Mouse (Mus musculus): ENCODE measurements around the gene Nwd1.

Nwd1 gene

DNA sequence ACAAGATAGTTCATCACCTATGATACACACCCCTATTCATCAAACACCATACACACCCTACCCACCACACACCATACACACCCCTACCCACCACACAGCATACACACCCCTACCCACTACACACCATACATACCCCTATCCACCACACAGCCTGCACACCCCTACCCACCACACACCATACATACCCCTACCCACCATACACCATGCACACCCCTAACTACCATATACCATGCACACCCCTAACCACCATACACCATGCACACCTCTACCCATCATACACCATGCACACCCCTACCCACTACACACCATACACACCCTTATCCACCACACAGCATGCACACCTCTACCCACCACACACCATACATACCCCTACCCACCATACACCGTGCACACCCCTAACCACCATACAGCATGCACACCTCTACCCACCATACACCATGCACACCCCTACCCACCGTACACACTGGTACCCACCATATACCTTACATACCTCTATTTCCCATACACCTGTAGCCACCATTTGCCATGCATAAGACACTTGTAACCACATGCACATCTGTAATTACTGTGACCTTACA, 51.9 kb downstream of the Nwd1 start:
- DNase-seq (ENCODE audit: low read depth): no peak

DNA sequence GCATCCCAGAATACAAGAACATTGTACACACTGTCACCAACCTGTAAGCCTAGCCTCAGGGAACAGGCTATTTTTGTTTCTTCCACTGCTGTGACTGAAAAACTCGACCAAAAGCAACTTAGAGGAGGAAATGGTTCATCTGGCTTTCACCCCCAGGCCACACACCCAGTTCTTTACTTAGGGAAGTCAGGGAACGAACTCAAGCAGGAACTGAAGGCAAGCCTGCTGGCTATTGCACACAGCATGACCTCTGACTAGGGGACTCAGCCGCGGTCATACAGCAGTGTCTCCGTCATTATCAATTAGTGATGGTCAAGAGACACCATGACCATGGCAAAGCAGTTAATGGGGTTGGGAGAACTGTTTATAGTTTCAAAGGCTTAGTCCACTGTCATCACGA, 66.1 kb downstream of the Nwd1 start:
- no peak for DNase-seq (ENCODE audit: low read depth)

DNA sequence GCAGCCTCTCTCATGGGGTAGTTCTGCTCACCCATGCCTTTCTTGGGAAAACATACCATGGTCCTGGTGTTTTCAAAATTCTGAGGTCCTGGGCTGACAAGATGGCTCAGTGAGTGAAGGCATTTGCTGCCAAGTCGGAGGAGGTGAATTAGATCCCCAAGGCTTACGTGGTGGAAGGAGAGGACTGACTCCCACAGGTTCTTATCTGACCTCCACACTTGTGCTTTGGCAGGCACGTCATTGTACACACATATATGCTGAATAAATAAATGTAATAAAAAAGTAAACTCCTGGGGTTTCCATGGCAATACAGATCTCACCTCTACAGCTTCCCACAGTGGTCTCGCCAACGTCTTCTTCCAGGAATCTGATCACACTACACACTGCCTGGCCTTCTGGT, 70.1 kb downstream of the Nwd1 start:
- no peak for DNase-seq (ENCODE audit: low read depth)

DNA sequence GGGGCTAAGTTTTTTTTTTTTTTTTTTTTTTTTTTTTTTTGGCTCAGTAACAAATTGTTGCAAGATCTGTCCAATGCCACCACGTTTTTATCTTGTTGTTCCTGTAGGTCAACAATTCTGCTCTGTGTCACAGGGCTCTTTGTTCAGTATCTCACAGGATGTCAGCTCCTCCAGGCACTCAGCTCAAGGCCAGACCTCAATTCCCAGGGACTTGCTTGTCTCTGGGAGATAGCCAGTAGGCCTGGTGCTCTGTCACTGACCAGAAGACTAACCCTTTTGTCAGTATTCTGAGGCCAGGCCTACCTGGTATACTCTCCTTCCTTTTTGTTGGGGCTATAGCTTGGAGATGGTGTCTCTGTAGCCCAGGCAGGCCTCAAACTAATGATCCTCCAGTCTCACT, 74.0 kb downstream of the Nwd1 start:
- DNase-seq (ENCODE audit: low read depth): no peak

DNA sequence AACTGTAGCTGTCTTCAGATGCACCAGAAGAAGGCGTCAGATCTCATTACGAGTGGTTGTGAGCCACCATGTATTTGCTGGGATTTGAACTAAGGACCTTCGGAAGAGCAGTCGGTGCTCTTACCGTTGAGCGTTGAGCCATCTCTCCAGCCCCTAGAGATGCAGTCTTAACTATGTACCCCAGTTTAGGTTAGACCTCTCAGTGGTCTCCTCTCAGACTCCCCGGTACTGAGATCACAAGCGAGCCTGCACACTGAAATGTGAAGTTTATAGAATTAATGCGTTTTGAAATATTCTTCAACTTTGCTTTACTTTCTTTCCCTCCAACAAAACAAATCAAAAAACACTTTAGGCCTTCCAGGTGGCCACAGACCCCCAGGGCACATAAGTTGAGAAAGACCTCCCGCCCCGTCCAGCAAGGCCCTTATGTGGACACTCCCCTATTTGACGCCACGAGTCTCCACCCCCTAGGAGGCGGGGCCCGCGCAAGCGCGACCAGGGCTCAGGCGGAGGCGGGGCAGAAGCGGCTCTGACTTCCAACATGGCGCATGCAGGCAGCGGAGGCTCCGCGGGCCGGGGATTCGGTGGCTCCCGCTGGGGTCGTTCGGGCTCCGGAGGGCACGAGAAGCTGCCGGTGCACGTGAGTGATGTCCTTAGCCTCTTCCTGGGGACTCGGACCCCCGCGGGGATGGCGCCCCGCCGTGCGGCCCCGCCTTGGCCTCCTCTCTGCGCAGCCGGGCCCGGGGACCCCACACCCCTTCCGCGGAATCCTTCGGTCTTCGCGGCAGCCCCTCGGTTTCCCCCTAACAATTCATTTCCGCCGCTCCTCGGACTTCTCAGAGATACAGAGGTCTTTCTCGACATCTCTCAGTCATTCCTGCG, 76.5 kb downstream of the Nwd1 start, which contains the start of gene Sin3b:
Sin3b (plus strand) TSS at position 517 of the 882 bp plus-strand sequence.
- DNase-seq (ENCODE audit: low read depth): peak; percentile 83

DNA sequence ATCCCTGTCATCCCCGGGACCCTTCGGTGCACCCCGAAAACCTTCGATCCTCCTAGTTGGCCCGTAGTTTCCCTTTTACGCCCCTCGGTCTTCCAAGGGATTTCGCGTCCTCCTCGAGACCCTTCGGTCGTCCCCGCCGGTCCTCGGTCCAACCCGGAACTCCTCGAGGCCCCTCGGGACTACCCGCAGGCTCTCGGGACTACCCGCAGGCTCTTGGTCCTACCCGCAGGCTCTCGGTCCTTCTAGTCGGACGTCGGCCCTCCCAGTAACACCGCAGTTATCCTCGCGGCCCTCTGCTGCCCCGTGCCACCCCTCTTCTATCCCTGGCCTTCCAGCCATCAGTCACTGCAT, 77.1 kb downstream of the Nwd1 start:
- DNase-seq (ENCODE audit: low read depth): no peak

DNA sequence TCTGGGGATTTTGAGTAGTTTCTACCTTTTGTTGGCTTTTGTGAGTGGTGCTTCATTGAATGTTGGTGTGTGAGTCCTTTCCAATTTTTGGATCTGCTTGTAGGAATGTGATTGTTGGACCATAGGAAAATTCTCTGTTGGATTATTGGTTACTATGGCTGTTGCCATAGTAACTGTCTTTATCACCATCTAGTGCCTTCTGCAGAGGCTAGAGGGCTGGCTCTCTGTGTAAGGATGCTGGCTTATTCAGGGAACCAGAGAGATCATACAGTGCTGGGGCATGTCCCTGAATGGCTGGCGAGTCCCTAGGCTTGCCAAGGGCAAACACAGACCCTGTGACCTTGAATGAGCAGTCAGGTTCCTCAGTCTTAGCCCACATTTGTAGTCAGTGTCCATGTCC, 82.1 kb downstream of the Nwd1 start:
- no peak for DNase-seq (ENCODE audit: low read depth)

DNA sequence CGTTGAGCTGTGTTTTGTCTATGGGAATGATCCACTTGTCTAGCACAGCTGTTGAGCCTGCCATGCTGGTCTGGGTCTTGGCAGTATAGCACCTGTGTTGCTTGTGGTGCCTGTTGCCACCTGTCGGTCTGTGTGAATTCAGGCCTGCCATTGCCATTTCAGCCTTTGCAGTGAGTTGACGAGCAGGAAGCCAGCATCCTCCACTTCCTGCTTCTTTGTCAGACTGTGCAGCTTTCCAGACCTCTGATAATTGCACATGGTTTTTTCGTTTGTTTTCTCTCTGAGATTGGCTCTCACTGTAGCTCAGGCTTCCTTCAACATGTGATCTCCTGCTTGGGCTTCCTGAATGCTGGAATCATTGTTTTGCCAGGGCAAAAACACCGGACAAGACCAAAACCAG, 88.5 kb downstream of the Nwd1 start:
- no peak for DNase-seq (ENCODE audit: low read depth)

DNA sequence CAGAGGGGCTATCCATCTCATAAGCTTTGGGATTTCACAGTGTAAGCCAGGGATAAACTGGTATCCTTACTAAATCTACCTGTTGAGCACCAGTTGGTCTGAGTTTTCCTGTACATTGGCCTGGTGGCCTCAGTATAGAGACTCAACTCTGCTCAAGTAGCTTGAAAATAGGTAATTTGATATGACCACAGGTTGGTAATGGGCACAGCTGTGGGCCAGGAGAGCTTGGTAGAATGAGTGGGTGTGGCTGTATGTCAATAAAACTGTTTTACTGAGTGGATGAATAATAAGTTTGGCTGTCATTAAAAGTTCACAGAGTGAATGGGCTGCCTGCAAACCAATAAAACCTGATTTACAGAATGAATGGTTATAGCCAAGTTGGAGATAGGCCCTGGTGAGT, 90.4 kb downstream of the Nwd1 start:
- DNase-seq (ENCODE audit: low read depth): no peak

DNA sequence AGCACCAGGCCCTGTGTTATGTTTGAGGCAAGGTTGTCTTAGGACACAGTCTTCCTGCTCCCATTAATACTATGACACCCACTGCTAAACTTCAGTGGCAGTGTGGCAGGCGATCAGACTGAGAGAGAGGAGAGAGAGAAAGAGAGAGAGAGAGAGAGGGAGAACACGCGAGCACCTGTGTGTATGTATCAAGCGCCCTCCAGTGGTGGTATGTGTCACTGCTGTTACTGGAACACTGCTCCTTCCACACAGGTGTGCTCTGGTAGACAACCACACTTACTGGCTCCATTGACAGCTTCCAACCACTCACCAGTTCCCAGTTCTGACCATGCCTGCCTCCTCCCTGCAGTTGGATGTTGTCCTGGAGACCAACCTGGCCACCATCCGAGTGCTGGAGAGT, 99.5 kb downstream of the Nwd1 start:
- peak; percentile 29 for DNase-seq (ENCODE audit: low read depth)

DNA sequence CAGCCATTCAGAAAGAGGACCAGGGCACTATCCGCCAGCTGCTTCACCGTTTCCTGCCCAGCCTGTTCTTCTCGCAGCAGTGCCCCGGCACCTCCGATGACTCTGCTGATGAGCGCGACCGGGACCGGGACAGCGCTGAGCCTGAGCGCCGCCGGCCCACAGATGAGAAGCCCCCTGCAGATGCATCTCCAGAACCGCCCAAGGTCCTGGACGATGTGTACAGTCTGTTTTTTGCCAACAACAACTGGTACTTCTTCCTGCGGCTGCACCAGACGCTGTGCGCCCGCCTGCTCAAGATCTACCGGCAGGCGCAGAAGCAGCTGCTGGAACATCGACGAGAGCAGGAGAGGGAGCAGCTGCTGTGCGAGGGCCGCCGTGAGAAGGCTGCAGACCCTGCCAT, 103.3 kb downstream of the Nwd1 start:
- DNase-seq (ENCODE audit: low read depth): no peak

DNA sequence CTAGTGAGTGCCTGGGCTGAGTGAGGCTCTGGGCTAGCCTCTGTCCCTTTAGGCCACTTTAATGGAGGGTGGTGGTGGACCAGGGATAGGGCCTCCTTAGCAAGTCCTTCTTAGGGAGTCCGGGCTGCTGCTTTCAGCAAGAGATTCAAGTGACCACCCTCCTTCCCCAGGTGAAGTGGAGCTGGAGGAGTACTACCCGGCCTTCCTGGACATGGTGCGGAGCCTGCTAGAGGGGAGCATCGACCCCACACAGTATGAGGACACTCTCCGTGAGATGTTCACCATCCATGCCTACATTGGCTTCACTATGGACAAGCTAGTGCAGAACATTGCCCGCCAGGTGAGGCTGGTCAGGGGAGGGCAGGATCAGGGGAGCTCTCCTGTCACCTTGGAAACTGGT, 103.8 kb downstream of the Nwd1 start:
- DNase-seq (ENCODE audit: low read depth): no peak

DNA sequence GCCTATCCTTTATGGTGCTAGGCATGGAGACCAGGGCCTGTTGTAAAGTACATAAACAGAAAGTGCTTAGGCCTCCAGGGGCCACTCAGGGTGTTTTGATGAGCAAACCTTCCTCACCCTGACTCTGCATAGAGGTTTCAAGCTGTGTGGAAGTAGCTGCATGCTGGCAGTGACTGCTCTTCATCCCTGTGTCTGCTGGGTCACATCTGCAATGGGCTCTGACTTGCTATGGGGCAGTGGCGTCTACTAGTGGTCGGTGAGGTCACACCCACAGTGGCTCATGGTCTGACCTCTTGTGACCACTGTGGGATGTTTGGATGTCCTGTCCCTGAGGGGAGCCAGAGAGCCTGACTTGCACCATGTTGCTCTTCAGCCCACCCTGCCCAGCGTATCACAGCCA, 104.6 kb downstream of the Nwd1 start:
- no peak for DNase-seq (ENCODE audit: low read depth)

DNA sequence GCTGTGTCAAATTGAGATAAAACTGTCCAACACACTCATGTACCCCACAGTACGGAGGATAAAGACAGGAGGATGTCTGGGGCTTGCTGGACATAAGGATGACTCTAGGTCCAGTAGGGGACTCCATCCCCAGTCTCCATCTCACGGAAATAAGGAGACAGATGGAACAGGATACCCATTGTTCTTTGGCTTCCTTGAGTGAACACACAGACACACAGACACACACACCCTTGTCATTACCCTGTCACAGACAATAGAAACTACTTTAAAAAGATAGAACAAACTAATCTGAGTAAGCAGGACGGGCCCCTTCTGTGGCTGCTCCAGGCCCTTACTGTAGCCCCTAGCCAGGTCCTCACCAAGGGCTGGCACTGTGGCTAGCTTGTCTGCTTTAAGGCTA, 105.8 kb downstream of the Nwd1 start:
- DNase-seq (ENCODE audit: low read depth): no peak

DNA sequence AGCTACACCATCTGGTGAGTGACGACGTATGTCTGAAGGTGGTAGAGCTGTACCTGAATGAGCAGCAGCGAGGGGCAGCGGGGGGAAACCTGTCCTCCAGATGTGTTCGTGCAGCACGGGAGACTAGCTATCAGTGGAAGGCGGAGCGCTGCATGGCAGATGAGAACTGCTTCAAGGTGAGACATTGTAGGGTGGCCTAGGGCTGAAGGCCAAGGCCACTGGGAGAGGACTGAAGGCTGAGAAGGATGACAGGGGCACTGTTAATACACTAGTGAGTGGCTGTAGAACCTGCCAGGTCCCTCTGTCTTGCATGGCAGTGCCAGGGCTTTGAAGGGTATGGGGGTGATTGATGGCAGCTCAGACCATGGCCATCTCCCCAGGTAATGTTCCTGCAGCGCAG, 106.7 kb downstream of the Nwd1 start:
- DNase-seq (ENCODE audit: low read depth): no peak

DNA sequence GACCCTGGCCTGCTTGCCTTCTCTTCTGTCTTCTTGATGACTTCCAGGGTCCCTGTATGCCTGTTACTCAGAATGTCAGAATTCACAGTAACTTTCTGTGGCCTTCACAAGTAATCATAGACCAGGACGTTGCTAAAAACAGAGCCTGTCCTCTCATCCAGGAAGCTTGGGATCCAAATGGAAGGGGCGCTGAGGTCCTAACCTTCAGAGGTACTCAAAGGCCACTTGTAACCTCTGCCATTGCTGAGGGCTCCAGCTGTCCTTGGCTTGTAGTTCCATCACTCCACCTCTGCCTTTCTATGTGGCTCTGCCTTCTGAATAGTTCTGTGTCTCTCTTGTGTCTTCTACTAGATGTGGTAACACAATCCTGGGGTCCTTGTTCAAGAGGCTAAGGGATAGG, 107.3 kb downstream of the Nwd1 start:
- no peak for DNase-seq (ENCODE audit: low read depth)

DNA sequence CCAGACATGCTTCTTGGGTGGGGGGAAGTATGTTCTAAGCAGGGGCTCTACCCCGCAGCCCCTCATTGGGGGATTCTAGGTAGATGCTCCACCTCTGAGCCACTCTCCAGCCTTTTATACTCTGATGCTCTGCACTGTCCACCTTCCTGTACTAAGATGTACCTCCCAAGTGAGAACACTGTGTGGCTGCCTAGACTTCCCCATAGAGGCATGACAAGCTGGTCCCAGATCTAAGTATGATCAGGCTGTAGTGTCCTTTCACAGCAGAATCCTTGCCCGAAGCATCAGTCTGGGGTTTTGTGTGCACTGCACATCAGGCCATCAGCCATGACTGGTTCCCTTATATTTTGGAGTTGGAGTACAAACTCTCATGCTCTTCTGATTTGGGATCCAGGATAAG, 109.5 kb downstream of the Nwd1 start:
- no peak for DNase-seq (ENCODE audit: low read depth)

DNA sequence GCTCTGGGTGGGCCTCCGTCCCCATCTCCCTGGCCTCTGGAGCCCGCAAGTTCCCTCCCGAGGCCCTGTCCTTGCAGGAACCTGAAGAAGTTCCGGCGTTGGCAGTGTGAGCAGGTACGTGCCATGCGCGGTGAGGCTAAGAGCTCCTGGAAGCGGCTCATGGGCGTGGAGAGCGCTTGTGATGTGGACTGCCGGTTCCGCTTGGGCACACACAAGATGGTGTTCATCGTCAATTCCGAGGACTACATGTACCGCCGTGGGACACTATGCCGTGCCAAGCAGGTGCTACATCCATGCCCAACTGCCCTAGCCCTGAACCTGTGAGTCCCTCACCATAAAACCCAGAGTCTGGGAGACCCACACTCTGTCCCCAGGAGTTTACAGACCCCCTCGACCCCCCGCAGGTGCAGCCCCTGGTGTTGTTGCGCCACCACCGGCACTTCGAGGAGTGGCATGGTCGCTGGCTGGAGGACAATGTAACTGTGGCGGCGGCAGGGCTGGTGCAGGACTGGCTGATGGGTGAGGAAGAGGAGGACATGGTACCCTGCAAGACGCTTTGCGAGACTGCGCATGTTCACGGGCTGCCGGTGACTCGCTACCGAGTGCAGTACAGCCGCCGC, 110.4 kb downstream of the Nwd1 start:
- DNase-seq (ENCODE audit: low read depth): no peak

DNA sequence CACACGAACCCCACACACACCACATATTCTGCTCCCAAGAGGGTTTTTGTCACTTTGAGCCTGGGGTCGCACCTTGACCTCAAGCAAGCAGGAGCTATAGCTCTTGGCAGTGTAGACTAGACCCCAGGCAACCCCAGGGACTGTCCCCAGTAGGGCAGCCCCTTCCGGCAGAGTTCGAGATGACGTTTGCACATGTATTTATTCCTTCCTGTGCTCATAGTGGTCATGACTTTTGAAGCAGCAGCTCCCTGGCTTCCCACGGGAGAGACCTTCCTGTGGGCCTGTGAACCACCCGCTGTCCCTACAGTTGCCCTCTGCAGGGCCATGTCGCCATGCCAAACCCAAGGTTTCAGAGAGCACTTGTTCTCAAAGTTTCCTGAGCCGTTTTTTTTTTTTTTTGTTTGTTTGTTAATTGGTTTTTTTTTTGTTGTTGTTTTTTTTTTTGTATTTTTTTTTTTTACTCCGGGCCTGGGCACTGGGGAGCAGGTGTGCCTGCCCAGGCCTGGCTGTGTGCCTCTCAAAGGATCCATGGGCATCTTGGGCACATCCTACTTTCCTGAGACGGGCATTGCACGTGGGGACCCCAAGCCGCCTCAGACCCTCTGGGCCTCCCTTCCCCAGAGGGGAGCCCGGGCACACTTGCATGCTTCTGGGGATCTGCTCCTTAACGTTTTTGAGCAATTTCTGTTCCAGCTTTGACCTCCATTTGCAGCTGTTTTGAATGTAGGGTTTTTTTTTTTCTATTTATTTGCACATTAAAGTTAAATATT, 111.1 kb downstream of the Nwd1 start:
- DNase-seq (ENCODE audit: low read depth): no peak

DNA sequence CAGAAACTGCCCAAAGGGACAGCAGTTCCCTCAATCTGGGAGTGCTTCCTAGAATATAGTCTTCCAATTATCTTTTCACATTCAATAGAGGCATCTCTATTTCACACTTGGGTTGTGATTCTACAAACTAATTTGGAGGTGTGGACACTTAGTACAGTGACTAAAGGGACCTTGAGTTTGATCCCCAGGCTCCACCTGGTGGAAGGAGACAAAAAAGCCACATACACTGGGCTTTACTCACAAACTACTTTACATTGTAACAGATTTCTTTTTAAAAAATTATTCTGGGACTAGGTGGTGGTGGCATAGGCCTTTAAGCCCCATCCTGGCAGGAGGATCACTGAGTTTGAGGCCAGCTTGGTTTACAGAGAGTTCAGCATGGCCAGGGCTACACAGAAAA, 111.8 kb downstream of the Nwd1 start:
- no peak for DNase-seq (ENCODE audit: low read depth)

DNA sequence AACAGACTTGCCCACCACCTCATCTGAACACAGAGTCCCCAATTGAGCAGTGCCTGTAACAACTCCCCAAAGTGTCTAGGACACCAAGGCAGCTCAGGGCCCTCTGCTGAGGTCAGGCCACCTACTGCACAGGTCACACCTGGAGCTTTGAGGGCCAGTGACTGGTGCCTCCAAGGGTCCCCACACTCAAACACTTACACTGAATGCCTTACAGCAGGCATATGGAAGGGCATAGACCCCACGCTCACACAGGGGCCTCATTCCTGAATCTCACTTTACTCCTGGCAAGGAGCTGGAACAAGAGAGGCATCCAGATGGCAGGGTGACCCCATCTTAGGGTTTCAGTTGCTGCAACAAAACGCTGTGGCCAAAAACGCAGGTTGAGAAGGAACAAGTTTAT, 113.7 kb downstream of the Nwd1 start:
- no peak for DNase-seq (ENCODE audit: low read depth)

DNA sequence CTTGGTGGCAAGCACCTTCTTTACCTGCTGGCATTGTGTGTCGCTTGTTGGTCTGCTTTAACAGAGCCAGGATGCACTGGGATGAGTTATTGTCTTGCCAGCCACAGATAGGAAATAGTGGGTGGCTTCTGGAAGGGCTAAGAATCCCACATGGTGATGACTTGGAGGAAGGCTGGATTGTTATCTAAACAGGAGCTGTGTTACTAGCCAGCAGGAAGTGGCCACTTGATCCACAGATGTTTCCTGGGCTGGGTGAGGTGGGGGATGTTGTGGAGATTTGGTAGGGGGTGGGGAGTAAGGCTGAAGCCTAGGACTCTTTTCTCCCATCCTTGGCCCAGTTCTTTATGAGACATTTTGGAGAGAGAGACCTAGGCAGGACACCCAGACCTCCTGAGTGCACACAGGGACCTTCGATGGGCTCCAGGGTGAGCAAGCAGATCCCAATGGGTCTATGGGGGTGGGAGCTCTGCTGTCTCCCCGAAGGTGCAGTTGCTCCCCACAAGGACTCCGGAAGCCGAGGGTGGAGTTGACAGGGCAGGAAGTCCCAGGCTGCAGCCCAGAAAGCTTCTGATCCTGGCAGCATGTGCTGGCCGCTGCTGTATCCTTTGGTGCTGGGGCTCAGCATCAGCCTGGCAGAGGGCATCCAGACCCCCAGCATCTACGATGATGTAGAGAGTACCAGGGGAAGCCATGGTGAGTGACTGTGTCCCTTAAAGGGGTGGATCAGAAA, 115.0 kb downstream of the Nwd1 start, which contains the start of gene F2rl3:
F2rl3 (plus strand) TSS at position 559 of the 730 bp plus-strand sequence.
- DNase-seq (ENCODE audit: low read depth): peak; percentile 14

Measured in c-Kit-positive CD71-negative TER-119-negative erythroid progenitor cells, embryonic 14.5 days (primary cell).